Mouse (Mus musculus) WW6 (cell line): ENCODE results near the gene Setd2.

Experiments used
- DNase-seq: peaks from one replicate; pipeline ENCODE4 v3.0.0-alpha.2; 2013; ENCODE audit warnings: low read depth, low spot score

The Setd2 gene

GRCm38 (mm10) chr9:110623416-110624195 lies 91.2 kb downstream of the Setd2 start:
- no peak for DNase-seq

DNA sequence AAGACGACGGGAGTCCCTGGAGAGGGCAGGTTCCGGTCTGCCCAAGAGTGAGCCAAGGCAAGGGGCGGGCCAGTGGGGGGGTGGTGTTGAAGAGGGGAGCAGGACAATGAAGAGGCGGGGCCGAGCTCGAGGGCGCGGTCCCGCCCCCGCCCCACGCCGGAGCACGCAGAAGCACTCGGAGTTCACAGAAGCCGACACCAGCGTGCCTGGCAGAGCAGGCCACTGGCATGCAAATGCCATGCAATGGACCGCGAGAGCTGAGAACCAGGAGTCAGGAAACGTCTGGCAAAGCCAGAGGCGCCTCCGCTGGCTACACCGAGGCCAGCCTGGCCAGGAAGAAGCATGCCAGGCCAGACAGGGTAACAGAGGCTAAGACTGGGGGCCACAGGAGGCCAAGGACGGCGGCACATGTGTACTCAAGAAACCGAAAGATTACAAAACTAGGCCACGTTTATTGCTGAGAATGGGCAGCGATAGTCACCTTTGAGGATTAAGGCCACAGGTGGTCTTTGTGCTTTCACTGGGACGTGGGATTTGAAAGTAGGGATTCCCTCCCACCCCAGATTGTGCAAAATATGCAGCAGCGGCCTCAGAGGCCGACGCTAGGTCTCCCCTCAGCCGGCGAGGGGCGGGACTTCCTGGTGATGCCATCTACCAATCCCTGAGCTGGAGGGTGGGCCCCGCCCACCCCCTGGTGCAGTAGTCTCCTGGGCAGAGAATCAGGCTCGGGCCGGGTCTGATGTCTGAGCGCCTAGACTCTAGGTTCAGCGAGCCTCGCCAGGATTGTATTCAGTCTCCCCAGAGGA lies 92.2 kb downstream of the Setd2 start, which contains the start of gene Nradd:
TSS of gene Nradd (minus strand) at position 92 of the 806 bp plus-strand sequence.
- DNase-seq: peak; percentile 81

DNA sequence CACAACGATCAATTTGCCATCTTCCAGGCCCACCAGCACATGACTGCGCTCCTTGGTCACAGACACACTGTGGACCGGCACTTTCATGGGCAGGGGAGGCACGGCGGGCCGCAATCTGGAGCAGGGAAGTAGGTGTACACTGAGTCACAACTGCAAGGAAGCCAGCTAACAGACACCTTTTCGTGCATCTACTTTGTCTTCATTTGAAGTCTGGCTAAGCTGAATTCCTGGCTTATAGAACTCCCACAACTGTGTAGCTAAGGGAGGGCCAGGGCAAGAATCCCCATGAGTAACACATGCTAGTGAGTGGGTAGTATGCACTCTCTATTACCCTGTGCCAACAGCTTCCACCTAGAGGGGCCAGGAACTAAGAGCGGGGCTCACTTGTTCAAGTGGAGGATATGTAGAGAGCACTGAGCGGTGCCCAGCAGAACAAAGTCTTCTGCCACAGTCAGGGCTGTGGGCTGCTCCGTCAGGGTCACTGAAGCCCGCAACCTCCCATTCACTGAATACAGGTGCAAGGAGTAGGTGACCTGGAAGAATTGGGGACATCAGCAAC lies 93.0 kb downstream of the Setd2 start:
- DNase-seq: no peak

- DNase-seq: no peak
Measured at GRCm38 (mm10) chr9:110630171-110630570, 97.8 kb downstream of the Setd2 start.

- no peak for DNase-seq
Measured at GRCm38 (mm10) chr9:110631191-110631590, 98.8 kb downstream of the Setd2 start.

DNA sequence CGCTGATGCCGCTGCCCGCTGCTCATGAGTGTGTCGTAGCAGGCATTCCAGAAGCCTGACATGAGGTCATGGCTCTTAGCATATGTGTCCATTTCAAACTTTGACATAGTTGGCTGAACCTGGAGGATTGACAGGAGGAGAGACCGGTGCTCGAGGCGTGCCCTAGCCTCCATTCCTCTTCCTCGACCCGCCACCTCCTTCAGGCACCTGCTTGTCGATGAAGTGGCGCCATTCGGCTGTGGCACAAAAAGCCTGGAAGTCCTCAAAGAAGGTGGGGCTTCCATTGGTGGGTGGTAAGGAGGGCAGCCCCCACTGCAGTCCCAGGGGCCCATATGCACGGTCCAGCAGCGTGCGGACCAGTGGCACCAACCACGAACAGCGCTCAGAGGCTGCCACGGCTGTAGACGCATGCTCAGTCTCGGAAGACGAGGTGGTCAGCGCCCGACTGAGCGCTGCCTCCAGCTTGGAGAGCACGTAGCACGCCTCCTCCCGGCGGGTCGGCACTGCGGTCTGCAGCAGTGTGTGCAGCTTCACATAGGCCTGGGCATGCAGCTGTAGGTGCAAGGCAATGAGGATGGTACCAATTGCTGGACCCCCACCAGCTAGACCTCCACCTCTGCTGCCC lies 99.4 kb downstream of the Setd2 start:
- no peak for DNase-seq

- no peak for DNase-seq
Measured at GRCm38 (mm10) chr9:110632671-110633070, 100.3 kb downstream of the Setd2 start.

GRCm38 (mm10) chr9:110633882-110634281 lies 101.5 kb downstream of the Setd2 start:
- no peak for DNase-seq

GRCm38 (mm10) chr9:110635225-110635624 lies 102.8 kb downstream of the Setd2 start:
- peak; percentile 77 for DNase-seq

DNA sequence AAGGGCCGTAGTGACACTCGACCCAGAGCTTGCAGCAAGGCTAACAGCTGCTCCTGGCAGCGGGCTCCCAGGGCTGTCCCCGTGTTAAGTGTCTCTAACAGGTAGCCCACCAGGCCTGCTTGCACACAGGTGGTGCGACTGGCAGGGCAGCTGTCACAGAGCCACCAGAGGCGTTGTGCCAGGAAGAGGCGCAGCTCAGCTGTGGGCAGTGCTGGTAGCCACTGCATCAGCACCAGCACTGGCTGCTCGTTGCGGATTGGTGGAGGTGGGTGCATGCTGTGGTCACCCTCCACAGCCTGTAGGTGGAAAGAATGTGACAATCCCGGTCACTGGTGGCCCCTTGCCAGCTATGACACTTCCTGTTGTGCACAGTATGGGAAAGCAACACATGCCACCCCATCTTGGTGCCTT lies 106.2 kb downstream of the Setd2 start:
- DNase-seq: no peak

GRCm38 (mm10) chr9:110641006-110641405 lies 108.6 kb downstream of the Setd2 start:
- DNase-seq: no peak

- DNase-seq: no peak
Measured at GRCm38 (mm10) chr9:110642812-110643524, 110.6 kb downstream of the Setd2 start.

DNA sequence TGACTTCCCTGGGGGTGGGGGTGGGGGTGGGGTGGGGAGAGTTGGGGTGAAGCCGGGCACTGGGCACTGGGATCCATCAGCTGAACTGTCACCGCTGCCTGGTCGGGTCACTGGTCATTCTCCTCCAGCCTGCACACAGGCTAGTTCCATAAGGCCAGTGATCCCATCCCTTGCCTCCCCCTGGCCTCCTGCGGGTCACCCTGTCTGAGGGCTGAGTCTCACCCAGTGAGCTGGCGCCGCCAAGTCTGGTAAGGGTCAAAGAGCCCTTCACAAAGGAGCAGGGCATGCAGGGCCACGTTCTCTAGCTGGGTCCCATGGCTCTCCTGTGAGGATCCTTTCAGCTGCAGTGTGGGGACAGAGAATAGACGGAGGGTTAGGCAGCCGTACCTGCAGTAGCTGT lies 111.4 kb downstream of the Setd2 start:
- DNase-seq: no peak

GRCm38 (mm10) chr9:110644295-110644694 lies 111.9 kb downstream of the Setd2 start:
- DNase-seq: no peak

DNA sequence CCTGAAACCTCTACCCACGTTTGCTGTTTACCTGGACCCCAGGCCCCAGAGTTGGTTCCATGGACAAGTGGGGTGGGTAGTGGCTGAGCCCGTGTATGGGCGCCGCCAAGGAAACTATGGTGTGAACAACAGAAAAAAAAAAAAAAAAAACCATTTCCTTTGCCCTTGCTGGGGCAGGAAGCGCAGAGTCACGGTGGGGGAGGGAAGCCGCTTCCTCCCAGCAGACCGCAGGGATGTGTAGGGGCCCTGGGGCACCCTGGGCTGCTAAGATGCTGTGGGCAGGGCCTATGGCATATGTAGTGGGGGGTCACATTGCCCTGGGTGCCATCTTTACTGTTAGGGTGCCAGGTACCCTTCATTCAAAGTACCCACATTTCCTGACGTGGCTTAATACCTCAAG lies 112.8 kb downstream of the Setd2 start:
- DNase-seq: no peak

GRCm38 (mm10) chr9:110649775-110650174 lies 117.4 kb downstream of the Setd2 start:
- DNase-seq: no peak

GRCm38 (mm10) chr9:110651931-110652722 lies 119.7 kb downstream of the Setd2 start:
- DNase-seq: no peak

DNA sequence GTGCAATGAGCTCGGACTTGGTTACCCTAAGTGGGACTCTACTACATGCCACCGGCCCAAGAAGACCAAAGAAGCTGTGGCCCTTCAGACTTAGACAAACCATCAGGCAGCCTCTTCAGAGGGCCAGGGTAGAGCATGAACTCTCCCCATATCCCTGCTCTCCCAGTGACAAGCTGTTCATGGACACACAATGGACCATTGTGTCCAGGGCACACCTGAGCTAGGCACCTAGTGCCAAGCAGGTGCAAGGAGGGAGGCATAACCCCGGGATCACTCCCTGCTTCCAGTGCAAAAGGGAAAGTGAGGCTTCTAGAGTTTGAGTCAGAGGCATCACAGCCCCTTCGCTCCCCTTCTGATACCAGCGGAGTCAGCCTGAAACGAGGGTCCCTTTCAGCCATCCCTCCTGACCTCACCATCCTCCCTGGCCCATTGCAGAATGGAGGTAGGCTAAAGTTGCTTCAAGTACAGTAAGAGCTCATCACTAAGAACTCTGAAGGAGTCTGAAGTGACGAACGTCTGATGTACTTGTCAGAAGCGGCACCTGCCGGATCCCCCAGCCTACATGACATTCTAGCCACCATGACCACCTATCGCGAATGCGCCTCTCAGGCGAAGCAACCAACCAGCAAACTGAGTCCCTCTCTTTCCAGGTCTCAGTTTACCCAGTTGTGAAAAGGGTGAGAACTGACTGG lies 120.7 kb downstream of the Setd2 start:
- DNase-seq: no peak

- DNase-seq: peak; percentile 76
Measured at GRCm38 (mm10) chr9:110653655-110654461, 121.5 kb downstream of the Setd2 start, which contains the start of gene Nbeal2. TSS of gene Nbeal2 (minus strand) at chr9:110654161.
